Mouse (Mus musculus) liver, adult (tissue): ENCODE measurements around the gene Bag2.

ENCODE experiments used
- GATA4 ChIP-seq: IDR thresholded peaks from 2 replicates; pipeline ENCODE4 v1.6.1; 2014; ENCODE audit warnings: mild to moderate bottlenecking, low read length; ENCODE audit not compliant: insufficient replicate concordance

Gene Bag2

DNA sequence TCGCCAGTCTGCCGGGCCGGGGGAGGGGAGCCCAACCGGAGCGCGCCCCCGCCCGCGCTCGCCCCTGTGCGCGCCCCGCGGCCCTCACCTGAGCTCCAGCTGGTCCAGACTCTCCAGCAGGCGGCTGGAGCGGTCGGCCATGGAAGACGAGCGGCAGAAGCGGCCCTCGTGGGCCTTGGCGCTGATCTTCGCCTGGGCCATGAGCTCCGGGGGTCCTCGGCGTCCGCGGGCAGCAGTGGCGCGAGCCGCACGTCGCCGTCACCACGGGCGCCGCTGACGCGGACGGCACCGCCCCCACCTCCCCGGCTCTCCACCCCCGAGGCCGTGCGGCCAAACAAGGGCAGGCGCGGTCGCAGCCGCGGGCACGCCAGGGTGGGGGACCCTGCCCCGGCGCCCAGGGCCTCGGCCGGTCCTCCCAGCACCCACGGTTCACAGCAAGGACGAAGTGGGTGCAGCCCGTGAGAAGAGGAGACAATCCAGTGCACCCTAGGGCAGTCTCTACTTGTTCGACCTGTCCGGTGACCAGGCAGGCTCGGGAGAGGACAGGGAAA lies at the start of gene Bag2:
Bag2 (minus strand) TSS at position 305 of the 551 bp plus-strand sequence.
- TF ChIP-seq GATA4: no peak

DNA sequence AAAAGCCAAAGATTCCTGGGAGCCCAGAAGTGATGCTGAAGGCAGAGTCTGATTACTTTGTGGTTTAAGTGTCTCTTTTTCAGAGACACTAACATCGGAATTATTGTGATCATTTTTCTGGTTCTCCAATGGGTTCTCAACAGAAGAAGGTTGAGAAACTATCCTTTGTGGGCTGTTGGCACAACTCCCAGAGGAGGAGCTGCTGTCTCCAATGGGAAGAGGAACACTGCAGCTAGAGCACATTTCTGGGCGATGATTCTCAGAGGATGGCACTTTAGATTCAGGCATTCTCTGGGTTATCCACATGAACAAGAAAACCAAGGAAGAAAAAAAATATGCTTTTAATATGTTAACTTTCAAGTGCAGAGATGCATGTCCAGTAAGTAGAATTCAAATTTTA lies 45.7 kb upstream of the Bag2 start:
- TF ChIP-seq GATA4: no peak

DNA sequence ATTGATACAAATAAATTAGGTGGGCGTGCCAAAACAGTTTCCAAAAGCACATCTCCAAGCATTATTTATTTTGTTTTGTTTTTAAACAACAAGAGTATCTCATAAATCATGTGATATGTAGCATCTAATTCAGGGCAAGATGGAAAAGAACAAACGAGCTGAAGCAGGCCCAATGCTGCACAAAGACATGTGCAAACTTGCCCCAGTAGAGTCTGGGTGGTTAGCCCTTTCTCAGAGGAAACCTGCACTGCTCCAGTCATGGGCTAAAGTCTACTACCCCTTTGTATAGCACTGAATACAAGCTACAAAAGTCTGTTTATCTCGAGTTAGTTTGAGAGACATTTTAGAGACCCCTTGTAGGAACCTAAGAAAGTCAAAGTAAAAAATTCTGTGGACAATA lies 42.0 kb upstream of the Bag2 start:
- TF ChIP-seq GATA4: no peak

DNA sequence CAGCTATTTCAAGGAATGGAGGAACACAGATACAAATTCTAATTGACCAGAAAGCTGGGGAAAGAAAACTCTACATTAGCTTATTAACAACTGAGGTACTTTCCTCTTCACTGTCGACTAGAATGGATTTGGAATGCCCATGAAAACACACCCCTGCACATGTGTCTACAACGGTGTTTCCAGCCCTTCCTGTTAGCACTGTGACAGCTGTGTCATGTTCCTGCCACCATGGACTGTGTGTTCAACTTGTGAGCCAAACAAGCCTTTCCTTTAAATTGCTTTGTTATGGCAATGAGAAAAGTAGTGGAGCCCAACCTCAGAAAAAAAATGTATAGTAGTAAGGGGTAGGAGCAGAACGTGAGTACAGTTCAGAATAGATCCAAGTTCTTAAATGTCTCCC lies 30.9 kb upstream of the Bag2 start:
- TF ChIP-seq GATA4: no peak

DNA sequence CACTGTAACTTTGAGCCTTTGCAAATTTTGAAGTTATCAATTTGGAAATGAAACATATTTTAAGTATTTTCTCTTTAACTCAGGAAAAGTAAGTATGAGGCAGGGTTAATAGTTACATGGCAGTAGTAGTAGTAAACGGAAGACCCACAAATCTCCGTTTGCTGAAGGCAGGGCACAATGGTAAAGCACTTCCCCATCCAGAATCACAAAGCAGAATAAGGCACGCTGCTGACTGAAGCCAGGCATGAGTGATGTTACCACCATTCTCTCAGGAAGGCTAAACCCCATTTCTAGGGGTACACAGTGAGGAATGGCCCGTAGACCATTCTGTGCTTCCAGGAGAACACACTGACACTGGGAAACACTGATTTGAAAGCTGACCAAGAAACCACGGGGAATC lies 30.5 kb upstream of the Bag2 start:
- TF ChIP-seq GATA4: no peak

DNA sequence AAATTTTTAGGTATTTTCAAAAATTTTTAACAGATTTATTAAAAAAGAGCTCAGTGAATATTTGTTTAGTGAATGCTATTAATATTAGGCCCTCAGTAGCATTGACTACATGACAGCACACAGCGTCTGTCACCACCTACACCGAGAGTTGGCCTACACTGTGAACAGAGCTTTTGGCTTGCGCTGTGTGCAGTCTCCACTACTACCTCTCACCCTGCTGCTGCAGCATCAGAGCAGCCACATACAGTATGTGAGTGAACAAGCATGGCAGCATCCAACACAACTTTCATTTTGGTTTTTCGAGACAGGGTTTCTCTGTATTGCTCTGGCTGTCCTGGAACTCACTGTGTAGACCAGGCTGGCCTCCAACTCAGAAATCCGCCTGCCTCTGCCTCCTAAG lies 27.0 kb upstream of the Bag2 start:
- no peak for TF ChIP-seq GATA4

DNA sequence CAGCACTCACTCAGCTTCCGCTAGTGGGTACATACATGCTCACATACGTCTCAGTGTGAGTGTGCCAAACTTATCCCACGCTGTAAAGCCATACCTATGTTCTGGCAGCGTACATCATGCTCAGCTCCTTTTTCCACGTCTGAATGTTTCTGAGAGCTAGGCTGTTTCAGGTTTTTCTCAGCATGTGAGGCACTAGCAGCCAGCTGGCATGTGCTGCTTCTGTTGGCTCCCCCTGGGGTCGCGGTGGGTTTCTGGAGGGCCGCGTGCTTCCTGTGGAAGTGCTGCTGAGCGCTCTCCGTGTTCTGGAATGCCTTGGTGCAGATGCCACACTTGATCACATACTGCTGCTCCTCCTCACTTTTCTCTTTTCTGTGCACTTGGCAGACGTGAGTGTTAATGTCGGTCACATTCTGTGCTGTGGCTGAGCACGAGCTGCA lies 18.6 kb upstream of the Bag2 start:
- TF ChIP-seq GATA4: no peak

DNA sequence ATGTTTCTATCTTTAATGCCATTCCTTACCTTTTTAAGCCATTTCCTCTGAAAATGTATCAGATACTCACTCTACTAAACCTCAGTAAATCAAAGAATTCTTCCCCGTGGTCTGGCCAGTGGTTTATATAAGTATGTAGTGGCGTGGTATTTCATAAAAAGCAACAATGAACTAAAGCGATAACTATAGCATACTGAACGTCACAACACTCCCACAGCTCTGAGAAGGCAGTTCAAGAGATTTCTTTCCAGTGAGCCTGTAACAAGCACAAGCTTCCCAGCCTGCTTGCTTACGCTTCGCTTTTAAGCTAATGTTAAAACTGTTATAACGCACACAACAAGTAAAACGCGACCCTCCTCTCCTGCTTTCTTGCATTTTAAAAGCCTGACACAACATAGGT lies 14.5 kb upstream of the Bag2 start:
- TF ChIP-seq GATA4: no peak

DNA sequence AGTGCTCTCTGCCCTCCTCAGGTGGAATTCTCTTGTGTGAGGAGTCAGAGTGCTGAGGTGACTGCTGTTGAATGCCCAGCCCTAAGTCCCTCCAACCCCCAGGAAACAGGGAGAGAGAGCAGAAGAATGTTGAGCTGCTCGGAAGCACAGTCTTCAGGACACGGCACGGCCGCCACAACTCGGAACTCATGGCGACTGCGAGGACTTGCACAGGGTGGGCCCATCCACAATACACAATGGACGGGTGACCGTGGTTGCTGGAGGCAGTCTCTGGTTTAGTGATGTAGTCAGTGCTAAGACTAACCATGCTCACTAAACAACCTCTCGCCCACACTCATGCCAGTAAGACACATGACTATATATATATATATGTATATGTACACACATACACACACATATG lies 14.0 kb upstream of the Bag2 start:
- TF ChIP-seq GATA4: no peak

DNA sequence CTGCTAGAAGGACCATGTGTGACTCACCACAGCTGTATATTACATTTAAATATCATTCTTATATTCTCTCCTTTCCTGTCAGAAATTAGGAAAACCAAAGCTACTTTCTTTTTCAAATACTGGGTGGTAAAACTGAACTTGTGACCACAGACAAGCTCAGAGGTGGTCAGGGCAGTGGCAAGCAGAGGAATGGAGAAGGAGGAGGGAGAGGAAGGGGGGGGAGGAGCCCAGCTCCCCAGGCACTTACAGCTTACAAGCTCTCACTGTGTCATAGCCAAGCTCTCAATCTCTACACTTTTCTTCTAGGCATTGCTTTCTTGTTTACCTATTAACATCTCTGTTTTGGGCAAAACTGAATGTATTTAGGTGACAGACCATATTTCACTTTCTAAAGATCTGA lies 11.2 kb upstream of the Bag2 start:
- no peak for TF ChIP-seq GATA4

DNA sequence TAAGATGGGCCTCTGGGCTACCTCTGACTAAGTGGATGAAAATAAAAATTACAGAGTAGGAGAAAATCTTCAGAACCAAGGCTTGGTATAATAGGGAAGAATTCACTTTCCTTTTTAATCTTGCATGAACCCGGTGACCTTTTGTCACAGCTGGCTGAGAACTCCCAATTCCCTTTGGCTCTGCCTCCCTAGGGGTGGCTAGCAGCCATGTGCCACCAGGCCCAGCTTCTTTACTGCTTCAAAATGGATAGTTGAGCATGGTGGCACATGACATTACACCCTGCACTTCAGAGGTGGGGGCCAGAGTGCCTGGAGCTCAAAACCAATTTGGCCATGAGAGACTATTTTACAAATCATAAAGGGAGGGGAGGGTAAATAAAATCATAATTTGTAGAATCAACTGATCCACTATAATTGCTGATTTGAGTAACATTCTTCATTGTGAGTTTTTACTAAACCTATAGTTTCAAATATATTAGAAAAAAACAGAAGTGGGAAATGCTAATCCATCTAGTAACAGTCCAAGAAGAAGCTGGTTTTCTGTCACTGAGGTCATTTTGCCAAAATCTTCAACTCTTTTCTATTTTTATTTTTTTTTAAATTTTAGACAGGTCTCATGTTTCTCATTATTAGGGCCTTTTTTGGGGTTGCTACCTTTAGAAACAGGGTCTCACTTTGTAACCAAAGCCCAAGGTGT lies 10.6 kb upstream of the Bag2 start:
- no peak for TF ChIP-seq GATA4

DNA sequence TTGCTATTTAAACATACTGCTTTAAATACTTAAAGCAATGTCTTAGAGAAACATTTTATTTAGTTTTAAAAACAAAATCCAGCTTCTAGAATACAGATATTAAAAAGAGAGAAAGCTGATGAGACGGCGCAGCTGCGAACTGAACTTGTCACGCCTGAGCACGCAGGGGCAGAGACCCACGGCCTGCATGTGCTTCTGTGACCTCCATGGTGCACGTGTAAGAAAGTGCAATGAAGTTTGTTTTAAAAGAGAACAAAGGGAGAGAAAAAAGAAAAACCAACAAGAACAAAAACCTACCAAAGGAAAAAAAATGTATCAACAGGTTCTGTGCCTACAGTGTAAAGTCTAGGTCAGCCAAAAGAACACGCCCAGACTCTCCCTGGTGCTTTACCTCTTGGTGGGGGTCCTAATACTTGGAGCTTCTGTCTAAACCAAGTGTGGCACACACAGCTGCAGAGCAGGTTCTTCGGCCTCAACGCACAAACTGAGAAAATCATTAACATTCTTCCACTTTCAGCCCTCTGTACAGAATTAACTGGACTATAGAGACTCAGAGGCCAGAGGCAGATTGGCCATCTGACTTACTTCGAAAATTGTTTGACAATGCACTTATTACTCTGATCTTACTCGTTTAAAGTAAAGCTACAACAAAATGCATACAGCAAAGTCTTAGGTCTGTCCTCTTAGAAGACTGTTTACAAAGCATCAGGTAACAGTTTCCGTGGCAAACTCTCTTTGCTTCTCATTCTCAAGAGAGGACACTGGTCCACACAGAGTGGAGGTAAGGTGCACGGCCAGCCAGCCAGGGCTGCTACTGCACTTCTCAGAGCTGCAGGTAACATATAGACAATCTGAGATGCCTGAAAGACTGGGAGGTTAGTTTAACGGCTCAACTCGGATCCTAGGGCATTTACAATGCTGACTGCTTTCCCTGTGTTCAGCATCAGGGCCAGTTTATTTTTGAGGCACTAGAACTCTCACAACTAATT lies 9.2 kb upstream of the Bag2 start:
- TF ChIP-seq GATA4: no peak

DNA sequence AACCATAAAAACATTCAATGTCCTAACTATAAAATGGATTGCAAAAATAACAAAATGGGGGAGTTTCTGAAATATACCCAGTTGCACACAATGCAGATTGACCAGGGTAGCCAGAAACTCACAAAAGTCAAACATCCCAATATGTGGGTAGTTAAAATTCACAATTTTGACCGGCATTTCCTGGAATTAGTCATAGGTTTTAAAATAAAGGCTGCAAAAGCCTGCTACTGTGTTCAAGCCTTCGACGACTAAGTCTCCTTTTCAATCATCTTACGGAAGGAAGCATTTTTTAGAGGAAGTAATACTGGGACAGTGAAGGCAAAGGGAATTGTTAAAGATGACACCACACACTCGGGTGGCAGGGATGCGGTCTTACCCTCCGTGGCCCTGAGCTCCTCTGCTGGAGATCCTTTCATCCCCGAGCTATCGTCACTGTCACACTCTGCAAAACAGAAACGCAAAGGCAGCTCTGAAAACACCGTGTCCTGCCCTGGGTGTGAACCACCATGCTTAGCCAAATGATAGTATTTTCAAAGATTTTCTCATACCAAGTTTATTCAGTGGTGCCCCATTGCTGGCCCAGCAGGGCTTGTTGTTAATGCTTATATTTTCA lies 8.0 kb upstream of the Bag2 start:
- no peak for TF ChIP-seq GATA4

GRCm38 (mm10) chr1:33763826-33764225 lies 6.2 kb upstream of the Bag2 start:
- no peak for TF ChIP-seq GATA4

DNA sequence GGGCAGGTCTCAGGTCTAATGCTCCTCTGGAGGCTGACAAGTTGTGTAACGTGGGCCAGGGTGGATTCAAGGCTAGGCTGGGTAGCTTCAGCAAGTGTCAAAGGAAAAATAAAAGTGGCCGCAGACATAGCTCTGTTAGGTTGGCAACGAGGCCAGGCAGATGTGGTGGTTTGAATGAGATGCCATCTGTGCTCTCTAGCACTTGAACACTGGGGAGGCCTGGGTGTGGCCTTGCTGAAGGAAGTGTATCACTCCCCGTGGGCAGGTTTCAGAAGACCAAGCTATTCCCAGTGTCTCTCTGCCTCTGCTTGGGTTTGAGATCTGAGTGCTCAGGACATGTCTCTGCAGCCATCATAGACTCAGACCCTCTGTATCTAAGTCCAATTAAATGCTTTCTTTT lies 893 bp upstream of the Bag2 start:
- TF ChIP-seq GATA4: no peak
